Mouse (Mus musculus): Measurements from ENCODE around the gene Mpped2.

DNA sequence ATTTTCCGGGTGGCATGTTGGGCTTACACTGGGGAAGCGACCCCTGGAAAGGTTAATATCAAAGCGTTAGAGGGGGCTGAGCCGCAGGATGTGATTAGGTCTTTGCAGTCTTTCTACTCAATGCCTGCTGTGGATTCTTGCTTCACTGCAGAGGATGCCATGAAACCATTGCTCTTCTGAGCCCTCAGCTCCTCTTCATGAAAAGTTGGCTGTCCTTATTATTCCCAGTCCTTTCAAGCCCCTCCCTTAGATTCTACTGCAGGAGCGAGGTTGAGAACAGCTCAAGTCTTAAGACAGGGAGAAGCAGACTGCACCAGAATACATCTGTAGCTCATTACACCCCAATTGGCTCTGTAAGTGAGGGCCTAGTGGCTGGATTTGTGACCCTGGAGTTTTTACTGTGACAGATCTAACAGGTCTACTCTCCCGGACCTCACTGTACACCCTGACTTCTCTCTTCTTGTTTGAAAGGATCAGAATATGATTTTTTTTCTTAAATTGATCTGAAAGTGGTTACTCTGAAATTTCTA is 218.9 kb downstream of the Mpped2 start:
- no peak for TF ChIP-seq ZKSCAN1 (IDR thresholded peaks at IDR 0.05; ENCODE audit: low read depth, low read length)
- no peak for TF ChIP-seq POLR2A (IDR thresholded peaks at IDR 0.05; ENCODE audit: control insufficient read depth in 1 of 2, insufficient read depth in 1 of 2, low read depth in 1 of 2, low read length in 2 of 2, poor library complexity in 1 of 2)
- TF ChIP-seq CHD1 (IDR thresholded peaks at IDR 0.05; ENCODE audit: low read depth, low read length) = no peak
- TF ChIP-seq CHD2 (IDR thresholded peaks at IDR 0.05; ENCODE audit: low read length) = no peak
- TF ChIP-seq EP300 (IDR thresholded peaks at IDR 0.05; ENCODE audit: low read depth in 1 of 2, low read length in 2 of 2) = no peak
- TF ChIP-seq ZC3H11A (IDR thresholded peaks at IDR 0.05; ENCODE audit: low read depth, low read length) = no peak
- no peak for TF ChIP-seq RAD21 (IDR thresholded peaks at IDR 0.05; ENCODE audit: low read depth, low read length)
